Mouse (Mus musculus) erythroblast, embryonic 14.5 days (primary cell): Measurements from ENCODE around the gene Prps2. TPM values are rescaled to one million over a fixed set of nuclear protein-coding genes. Genes with fewer than 3 reads are reported as not detected.

ENCODE experiments used
- H3K27me3 ChIP-seq: 2 replicates; pipeline ENCODE4 v1.6.1; 2012; ENCODE audit warnings: inconsistent platforms; ENCODE audit not compliant: control insufficient read depth
- H3K36me3 ChIP-seq: 2 replicates; pipeline ENCODE4 v1.6.1; 2012; ENCODE audit warnings: mild to moderate bottlenecking, inconsistent platforms; ENCODE audit not compliant: control insufficient read depth
- H3K4me1 ChIP-seq: 2 replicates; pipeline ENCODE4 v1.6.1; 2012; ENCODE audit warnings: inconsistent platforms; ENCODE audit not compliant: control insufficient read depth
- H3K4me3 ChIP-seq: replicated peaks from 2 replicates; pipeline ENCODE3; 2012; ENCODE audit warnings: moderate library complexity, mild to moderate bottlenecking, inconsistent platforms
- H3K9me3 ChIP-seq: 2 replicates; pipeline ENCODE4 v1.6.1; 2012; ENCODE audit warnings: low read length, inconsistent platforms, mixed read lengths; ENCODE audit not compliant: control insufficient read depth
- GATA1 ChIP-seq: IDR thresholded peaks from 2 replicates; pipeline ENCODE4 v1.6.1; 2012; ENCODE audit warnings: low read length, inconsistent platforms, mixed read lengths
- TAL1 ChIP-seq: IDR thresholded peaks from 3 replicates; pipeline ENCODE4 v1.6.1; 2012; ENCODE audit warnings: low read length, inconsistent platforms, mixed read lengths
- polyA plus RNA-seq: library from polyadenylated mRNA; stranded (reverse); fragments of >175 nt; gene quantifications from 2 replicates; pipeline ENCODE4 v1.2.3, GENCODE M21; 2012

Gene Prps2
- polyA plus RNA-seq, 1 experiment: 0.42 TPM

DNA sequence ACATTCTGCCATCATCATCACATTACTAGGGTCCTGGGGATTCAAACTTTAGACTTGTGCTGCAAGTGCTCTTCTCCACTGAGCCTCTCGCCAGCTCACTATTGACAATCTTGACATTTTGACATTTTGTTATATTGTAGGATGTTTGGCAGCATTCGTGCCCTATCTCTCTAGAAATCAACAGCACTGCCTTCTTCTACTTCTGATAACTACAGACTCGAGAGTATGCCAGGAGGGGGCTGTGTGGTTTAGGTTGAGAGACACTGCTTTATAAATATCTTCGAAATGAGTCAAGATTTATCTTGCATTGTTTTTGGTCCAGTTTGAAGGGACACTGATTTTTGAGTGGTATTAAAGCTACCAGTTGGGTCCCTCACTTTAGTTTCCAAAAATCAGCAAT lies 51.6 kb downstream of the Prps2 start:
- TF ChIP-seq GATA1 (no peak), TAL1 (no peak)
- H3K27me3 ChIP-seq: no peaks in the 10 kb centered on the region
- no peaks in the 10 kb centered on the region for H3K4me1 ChIP-seq

DNA sequence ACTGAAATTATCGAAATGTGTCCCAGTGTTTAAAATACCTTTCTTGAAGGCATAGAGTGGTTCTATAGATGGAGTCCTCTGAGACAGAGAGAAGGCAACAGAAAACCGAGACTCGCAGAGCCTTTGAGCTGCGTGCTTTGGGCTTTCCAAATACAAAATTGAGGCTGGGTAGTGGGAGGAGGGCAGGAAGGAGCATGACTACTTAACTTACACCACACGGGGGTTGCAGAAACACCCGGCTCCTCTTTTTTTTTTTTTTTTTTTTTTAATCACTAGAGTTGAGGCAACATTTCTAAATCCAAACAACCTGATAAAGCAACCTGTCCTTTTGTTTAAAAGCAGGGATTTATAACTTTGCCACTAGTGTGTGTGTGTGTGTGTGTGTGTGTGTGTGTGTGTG lies 52.1 kb downstream of the Prps2 start, which contains the start of gene Tlr7:
Gene Tlr7 (minus strand): TSS at position 160 of the 400 bp plus-strand sequence.
- no peaks in the 10 kb centered on the region for H3K27me3 ChIP-seq
- H3K4me1 ChIP-seq: no peaks in the 10 kb centered on the region
- TF ChIP-seq TAL1 (no peak), GATA1 (no peak)
- H3K9me3 ChIP-seq: no peaks in the 10 kb centered on the region
- no peaks in the 10 kb centered on the region for H3K36me3 ChIP-seq
- no peak within 1 kb of the TSS for H3K4me3 ChIP-seq

More for the DNA sequence above, 51.6 kb downstream of the Prps2 start:
- no peak overlapping the region for H3K4me3 ChIP-seq
- H3K9me3 ChIP-seq: no peaks in the 10 kb centered on the region
- no peaks in the 10 kb centered on the region for H3K36me3 ChIP-seq

- no peaks in the 10 kb centered on the region for H3K36me3 ChIP-seq
- no peak for TF ChIP-seq GATA1
- TF ChIP-seq TAL1: no peak
- H3K4me3 ChIP-seq: no peak overlapping the region
- H3K4me1 ChIP-seq: no peaks in the 10 kb centered on the region
- no peaks in the 10 kb centered on the region for H3K9me3 ChIP-seq
- H3K27me3 ChIP-seq: no peaks in the 10 kb centered on the region
Measured at GRCm38 (mm10) chrX:167329620-167330019, 52.9 kb downstream of the Prps2 start.

GRCm38 (mm10) chrX:167329098-167329497 lies 53.5 kb downstream of the Prps2 start:
- no peak overlapping the region for H3K4me3 ChIP-seq
- H3K36me3 ChIP-seq: no peaks in the 10 kb centered on the region
- no peaks in the 10 kb centered on the region for H3K4me1 ChIP-seq
- no peaks in the 10 kb centered on the region for H3K9me3 ChIP-seq
- H3K27me3 ChIP-seq: no peaks in the 10 kb centered on the region
- TF ChIP-seq GATA1: no peak

DNA sequence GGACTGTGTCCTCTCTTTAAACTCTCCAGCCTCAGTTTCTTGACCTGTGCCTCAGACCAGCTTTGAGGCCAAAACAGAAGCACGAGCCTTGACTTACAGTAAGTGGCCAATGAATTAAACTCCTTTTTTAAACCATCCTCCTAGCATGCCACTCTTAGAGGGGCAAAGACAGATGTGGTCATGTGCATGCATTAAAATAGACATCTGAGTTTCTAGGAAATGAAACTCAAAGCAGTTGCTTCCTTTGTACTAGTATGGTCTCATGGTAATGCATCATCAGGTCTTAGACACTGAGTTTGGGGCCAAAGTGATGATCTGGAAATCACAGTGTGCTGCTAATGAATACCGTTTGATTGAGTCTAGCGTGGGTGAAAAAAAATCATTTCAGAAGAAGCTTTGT lies 54.0 kb downstream of the Prps2 start:
- H3K4me1 ChIP-seq: no peaks in the 10 kb centered on the region
- no peaks in the 10 kb centered on the region for H3K9me3 ChIP-seq

DNA sequence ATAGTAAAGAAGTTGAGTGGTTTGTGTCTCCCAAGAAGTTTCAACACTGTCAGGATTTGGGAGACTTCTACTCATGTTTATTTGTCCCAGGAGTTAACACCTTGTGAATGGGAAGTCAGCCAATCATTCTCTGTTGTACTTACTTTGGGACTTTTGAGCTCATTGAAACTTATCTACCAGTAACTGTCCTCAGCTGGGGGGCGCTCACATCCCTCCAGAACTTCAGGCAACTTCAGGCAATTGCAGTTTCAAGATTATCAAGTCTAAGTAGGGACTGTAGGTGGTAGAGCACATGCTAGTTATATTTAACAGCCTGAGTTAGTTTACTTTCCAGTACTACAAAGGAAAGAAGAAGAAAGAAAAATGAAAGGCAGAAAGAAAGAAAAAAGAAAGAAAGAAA lies 58.8 kb downstream of the Prps2 start:
- H3K4me3 ChIP-seq: no peak overlapping the region
- H3K9me3 ChIP-seq: no peaks in the 10 kb centered on the region
- no peaks in the 10 kb centered on the region for H3K36me3 ChIP-seq
- no peak for TF ChIP-seq GATA1
- H3K27me3 ChIP-seq: no peaks in the 10 kb centered on the region
- H3K4me1 ChIP-seq: no peaks in the 10 kb centered on the region

More for the DNA sequence above, 54.0 kb downstream of the Prps2 start:
- TF ChIP-seq GATA1: no peak
- no peak for TF ChIP-seq TAL1
- Histone ChIP-seq H3K4me3 (no peak overlapping the region), H3K27me3 (no peaks in the 10 kb centered on the region), H3K36me3 (no peaks in the 10 kb centered on the region)

DNA sequence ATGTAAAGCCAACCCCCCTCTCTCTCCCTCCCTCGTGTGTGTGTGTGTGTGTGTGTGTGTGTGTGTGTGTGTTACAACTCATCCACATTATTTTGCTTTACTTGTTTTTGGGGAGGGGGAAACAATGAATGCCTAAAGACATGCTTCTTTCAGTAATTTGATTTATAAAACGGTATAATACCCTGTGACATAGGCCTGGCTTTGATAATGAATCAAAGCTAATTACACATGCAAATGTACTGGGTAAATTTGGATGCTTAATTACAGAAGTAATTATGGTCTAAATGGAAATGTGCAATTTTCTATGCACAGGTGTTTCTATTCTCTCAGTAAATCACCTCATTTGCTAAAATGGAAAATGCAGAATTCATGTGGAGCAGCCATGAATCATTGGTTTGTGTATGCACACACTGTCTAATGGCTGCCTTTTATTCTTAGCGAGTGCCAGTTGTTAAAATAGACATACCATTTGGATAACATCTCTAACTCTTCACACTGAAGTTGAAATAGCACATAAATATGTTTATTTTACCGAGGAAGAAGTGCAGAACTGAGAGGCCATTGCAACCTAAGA lies 61.2 kb downstream of the Prps2 start:
- Histone ChIP-seq H3K9me3 (no peaks in the 10 kb centered on the region), H3K36me3 (no peaks in the 10 kb centered on the region), H3K4me1 (no peaks in the 10 kb centered on the region), H3K4me3 (no peak overlapping the region), H3K27me3 (no peaks in the 10 kb centered on the region)
- no peak for TF ChIP-seq TAL1
- no peak for TF ChIP-seq GATA1

DNA sequence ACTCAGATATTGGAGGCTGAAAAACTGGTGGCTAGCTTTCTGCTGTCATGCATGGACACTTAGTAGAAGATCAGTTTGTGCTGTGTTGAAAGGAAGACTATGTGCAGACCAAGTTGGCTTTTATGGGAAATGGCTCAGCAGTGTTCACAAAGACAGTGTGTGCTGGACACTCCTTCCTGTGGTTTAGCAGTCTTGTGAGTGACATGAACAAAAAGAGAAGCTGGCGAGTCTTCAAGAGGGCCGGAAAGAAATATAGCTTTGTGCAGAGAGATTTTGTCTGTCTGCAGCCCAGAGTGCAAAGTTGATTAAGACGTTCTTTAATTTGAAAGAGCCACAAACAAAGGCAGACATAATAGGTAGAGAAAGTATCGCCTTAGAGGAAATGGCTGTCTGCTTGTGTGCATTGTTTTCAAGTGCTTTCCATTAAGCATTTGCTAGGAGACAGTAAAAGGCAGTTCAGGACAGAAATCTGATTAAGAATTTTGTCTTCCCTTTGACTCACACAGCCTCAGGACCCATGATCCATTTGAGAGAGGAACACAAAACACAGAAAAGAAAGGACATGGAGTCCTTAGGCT lies 63.6 kb downstream of the Prps2 start:
- Histone ChIP-seq H3K9me3 (no peaks in the 10 kb centered on the region), H3K27me3 (no peaks in the 10 kb centered on the region), H3K36me3 (no peaks in the 10 kb centered on the region), H3K4me3 (no peak overlapping the region), H3K4me1 (no peaks in the 10 kb centered on the region)
- TF ChIP-seq GATA1 (no peak), TAL1 (no peak)

GRCm38 (mm10) chrX:167315766-167316165 lies 66.8 kb downstream of the Prps2 start:
- H3K4me3 ChIP-seq: no peak overlapping the region
- H3K4me1 ChIP-seq: no peaks in the 10 kb centered on the region
- TF ChIP-seq GATA1 (no peak), TAL1 (no peak)

More at GRCm38 (mm10) chrX:167315766-167316165, 66.8 kb downstream of the Prps2 start:
- no peaks in the 10 kb centered on the region for H3K9me3 ChIP-seq
- no peaks in the 10 kb centered on the region for H3K27me3 ChIP-seq
- no peaks in the 10 kb centered on the region for H3K36me3 ChIP-seq
